Mouse (Mus musculus) megakaryocyte-erythroid progenitor cell, adult 5-6 weeks (primary cell): Measurements from ENCODE around the gene Grb7. TPM values are rescaled to one million over a fixed set of nuclear protein-coding genes. Genes with fewer than 3 reads are reported as not detected.

Source experiments
- ATAC-seq: replicated peaks from 2 replicates; pipeline ENCODE4 v1.8.0; 2016; ENCODE audit warnings: mild to moderate bottlenecking, inconsistent platforms; ENCODE audit not compliant: severe bottlenecking, poor library complexity, low FRiP score, low TSS enrichment
- total RNA-seq, 2 experiments: library from RNA; stranded (forward) in 1 of 2; stranded (reverse) in 1 of 2; fragments of 200-1000, 215-1000 nt in 1 of 2; fragments of >200 nt in 1 of 2; fragmentation: Nextera tagmentation in 1 of 2; gene quantifications; 2 replicates each; pipeline ENCODE4 v1.2.3; 2014 to 2017

The Grb7 gene
- total RNA-seq, 2 experiments from 2014 or later, result 1.7 TPM; not detected in 1

GRCm38 (mm10) chr11:98438331-98439158 lies 7.6 kb upstream of the Grb7 start, which contains the start of gene Mien1:
Gene Mien1 (minus strand): TSS chr11:98438991.
- ATAC-seq, result peak; percentile 94

GRCm38 (mm10) chr11:98443688-98444087 lies 2.5 kb upstream of the Grb7 start:
- no peak for ATAC-seq

GRCm38 (mm10) chr11:98445238-98445637 lies 956 bp upstream of the Grb7 start:
- ATAC-seq, result no peak

GRCm38 (mm10) chr11:98445679-98446078 lies 515 bp upstream of the Grb7 start:
- ATAC-seq, result no peak

GRCm38 (mm10) chr11:98446562-98447474 lies 624 bp downstream of the Grb7 start:
- no peak for ATAC-seq

- no peak for ATAC-seq
Observed at GRCm38 (mm10) chr11:98447475-98447834, 1.3 kb downstream of the Grb7 start.

- no peak for ATAC-seq
Observed at GRCm38 (mm10) chr11:98448191-98448790, 2.1 kb downstream of the Grb7 start.

GRCm38 (mm10) chr11:98449419-98449818 lies 3.2 kb downstream of the Grb7 start:
- no peak for ATAC-seq

GRCm38 (mm10) chr11:98449921-98450771 lies 4.0 kb downstream of the Grb7 start:
- no peak for ATAC-seq

GRCm38 (mm10) chr11:98455484-98455883 lies 9.3 kb downstream of the Grb7 start:
- ATAC-seq, result no peak

- no peak for ATAC-seq
Observed at GRCm38 (mm10) chr11:98456545-98456944, 10.4 kb downstream of the Grb7 start.

- ATAC-seq, result no peak
Observed at GRCm38 (mm10) chr11:98456945-98457344, 10.8 kb downstream of the Grb7 start.

- peak; percentile 65 for ATAC-seq
Observed at GRCm38 (mm10) chr11:98457367-98458120, 11.3 kb downstream of the Grb7 start.

- ATAC-seq, result no peak
Observed at GRCm38 (mm10) chr11:98458121-98458990, 12.2 kb downstream of the Grb7 start.

- no peak for ATAC-seq
Observed at GRCm38 (mm10) chr11:98459071-98459741, 13.0 kb downstream of the Grb7 start.

GRCm38 (mm10) chr11:98459860-98460259 lies 13.7 kb downstream of the Grb7 start:
- no peak for ATAC-seq

- ATAC-seq, result no peak
Observed at GRCm38 (mm10) chr11:98461109-98461720, 15.0 kb downstream of the Grb7 start.
